Mouse (Mus musculus) brain, embryonic 14.5 days (tissue): ENCODE measurements at regions not wholly inside any gene's neighbourhood (a gene's known extent, or its start where the extent isn't known, plus 50 kb on each side); places are given as distances from the start of the nearest gene placed in this dataset.

Source experiments
- CTCF ChIP-seq: fragments of 200-500 bp; IDR thresholded peaks from 2 replicates; pipeline ENCODE4 v1.5.1; 2012; ENCODE audit warnings: inconsistent platforms, mild to moderate bottlenecking, moderate library complexity, borderline replicate concordance; ENCODE audit not compliant: insufficient read depth, insufficient read length; ENCODE audit errors: extremely low read depth
- POLR2A ChIP-seq: fragments of 200-500 bp; IDR thresholded peaks from 2 replicates; pipeline ENCODE4 v1.6.1; 2012; ENCODE audit warnings: mild to moderate bottlenecking, inconsistent platforms, borderline replicate concordance; ENCODE audit not compliant: poor library complexity, insufficient read depth, insufficient read length, severe bottlenecking; ENCODE audit errors: extremely low read depth

DNA sequence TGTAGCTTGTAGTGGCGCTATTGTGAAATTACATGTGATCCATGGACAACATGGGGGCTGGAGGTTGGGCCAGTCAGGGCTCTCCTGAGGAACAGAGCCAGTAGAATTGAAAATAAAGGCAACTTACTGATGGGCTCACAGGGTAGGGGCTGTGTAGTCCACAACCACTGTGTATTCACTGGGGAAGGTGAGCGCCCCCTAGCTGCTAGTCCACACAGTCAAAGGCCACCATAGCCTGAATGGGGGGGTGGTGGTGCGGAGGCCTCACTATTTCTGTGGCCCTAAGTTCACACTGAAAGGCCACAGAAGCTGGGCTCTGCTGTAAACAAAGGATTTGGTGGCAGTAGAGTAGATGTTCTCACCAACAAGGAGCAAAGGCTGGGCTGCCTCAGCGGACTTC is 636.8 kb upstream of the 3110018I06Rik start:
- TF ChIP-seq CTCF (peak; percentile 10; the same call in 1 of the 2 replicates), POLR2A (no peak)
